Mouse (Mus musculus) heart, embryonic 14.5 days (tissue): ENCODE results near the gene Cntn4. TPM values are rescaled to one million over a fixed set of nuclear protein-coding genes. Genes with fewer than 3 reads are reported as not detected.

Experiments
- ATAC-seq: fragments of 200-750 bp; cut with Nextera tagmentation; 2 replicates; pipeline ENCODE4 v1.8.0; 2017; ENCODE audit warnings: low read depth, moderate TSS enrichment; ENCODE audit not compliant: insufficient number of reproducible peaks, insufficient read depth, low FRiP score
- H3K27ac ChIP-seq, 2 experiments: fragments of 200-500 bp in 1 of 2; fragments of 300-500 bp in 1 of 2; sonication (generic) in 1 of 2; replicated peaks in 1 of 2; 2 replicates each; pipeline ENCODE4 v1.5.1; 2012 to 2014; ENCODE audit warnings: low read depth in 2 of 2, low read length in 2 of 2, control low read depth in 1 of 2, mild to moderate bottlenecking in 1 of 2, mixed read lengths in 1 of 2; ENCODE audit not compliant: control insufficient read depth in 1 of 2, insufficient read depth in 1 of 2
- H3K27me3 ChIP-seq: fragments of 300-500 bp; sonication (generic); 2 replicates; pipeline ENCODE4 v1.6.1; 2014; ENCODE audit warnings: mild to moderate bottlenecking, low read length, control low read depth; ENCODE audit not compliant: control insufficient read depth, insufficient read depth
- H3K36me3 ChIP-seq: fragments of 300-500 bp; sonication (generic); 2 replicates; pipeline ENCODE4 v1.6.1; 2014; ENCODE audit warnings: mild to moderate bottlenecking, control low read depth, low read length, mixed read lengths; ENCODE audit not compliant: control insufficient read depth, insufficient read depth
- H3K4me1 ChIP-seq, 2 experiments: fragments of 200-500 bp in 1 of 2; fragments of 300-500 bp in 1 of 2; sonication (generic) in 1 of 2; 2 replicates each; pipeline ENCODE4 v1.6.1; 2012 to 2014; ENCODE audit warnings: low read length in 2 of 2, control low read depth in 1 of 2, mixed read lengths in 1 of 2; ENCODE audit not compliant: control insufficient read depth in 2 of 2, insufficient read depth in 2 of 2
- H3K4me2 ChIP-seq: fragments of 300-500 bp; sonication (generic); 2 replicates; pipeline ENCODE4 v1.6.1; 2014; ENCODE audit warnings: mild to moderate bottlenecking, low read length
- H3K4me3 ChIP-seq, 2 experiments: fragments of 200-500 bp in 1 of 2; fragments of 300-500 bp in 1 of 2; sonication (generic) in 1 of 2; 2 replicates each; pipeline ENCODE4 v1.5.1; 2012 to 2014; ENCODE audit warnings: low read length in 2 of 2, mild to moderate bottlenecking in 2 of 2, control low read depth in 1 of 2, low read depth in 1 of 2, moderate library complexity in 1 of 2; ENCODE audit not compliant: control insufficient read depth in 1 of 2, insufficient read depth in 1 of 2
- H3K9ac ChIP-seq: fragments of 300-500 bp; sonication (generic); 2 replicates; pipeline ENCODE4 v1.6.1; 2014; ENCODE audit warnings: mild to moderate bottlenecking, low read length
- H3K9me3 ChIP-seq: fragments of 300-500 bp; sonication (generic); 2 replicates; pipeline ENCODE4 v1.6.1; 2016; ENCODE audit warnings: low read length, control low read depth; ENCODE audit not compliant: control insufficient read depth
- whole genome bisulfite sequencing: fragments of 180-500 bp; shearing (Covaris S2); extraction: QIAGEN DNeasy Blood & Tissue Kit; methylation state at CpG from one replicate; pipeline ENCODE4 v1.1.7; 2014; 5-methylcytosine and 5-hydroxymethylcytosine counted together
- polyA plus RNA-seq: library from polyadenylated mRNA; unstranded; fragments of >200 nt; fragmentation: Nextera tagmentation; extraction: Ambion mirVana; gene quantifications from 2 replicates; pipeline ENCODE4 v1.2.1, GENCODE M21; 2014

Cntn4 gene
- polyA plus RNA-seq, 1 experiment from 2014 or later = 1.5 TPM

- no peaks in the 10 kb centered on the region for H3K9me3 ChIP-seq
- ATAC-seq = no peak
- H3K27me3 ChIP-seq = no peaks in the 10 kb centered on the region
- H3K4me1 ChIP-seq = no peaks in the 10 kb centered on the region
- no peak overlapping the region for H3K9ac ChIP-seq
- H3K27ac ChIP-seq = no peak overlapping the region
- no peaks in the 10 kb centered on the region for H3K36me3 ChIP-seq
- WGBS = 87% methylated on average over 5 of the region's 5 CpGs
- H3K4me3 ChIP-seq = no peak overlapping the region
- no peak overlapping the region for H3K4me2 ChIP-seq
Measured at GRCm38 (mm10) chr6:106747251-106747650, 1069.8 kb downstream of the Cntn4 start.

GRCm38 (mm10) chr6:106747804-106748203, 1070.3 kb downstream of the Cntn4 start:
- Histone ChIP-seq H3K9me3 (no peaks in the 10 kb centered on the region), H3K4me3 (no peak overlapping the region), H3K4me1 (no peaks in the 10 kb centered on the region), H3K27ac (no peak overlapping the region), H3K9ac (no peak overlapping the region), H3K36me3 (no peaks in the 10 kb centered on the region), H3K4me2 (no peak overlapping the region), H3K27me3 (no peaks in the 10 kb centered on the region)
- no peak for ATAC-seq
- WGBS = 66% methylated on average over 3 of the region's 3 CpGs
